Mouse (Mus musculus): ENCODE measurements at regions not wholly inside any gene's neighbourhood (a gene's known extent, or its start where the extent isn't known, plus 50 kb on each side); places are given as distances from the start of the nearest gene placed in this dataset.

DNA sequence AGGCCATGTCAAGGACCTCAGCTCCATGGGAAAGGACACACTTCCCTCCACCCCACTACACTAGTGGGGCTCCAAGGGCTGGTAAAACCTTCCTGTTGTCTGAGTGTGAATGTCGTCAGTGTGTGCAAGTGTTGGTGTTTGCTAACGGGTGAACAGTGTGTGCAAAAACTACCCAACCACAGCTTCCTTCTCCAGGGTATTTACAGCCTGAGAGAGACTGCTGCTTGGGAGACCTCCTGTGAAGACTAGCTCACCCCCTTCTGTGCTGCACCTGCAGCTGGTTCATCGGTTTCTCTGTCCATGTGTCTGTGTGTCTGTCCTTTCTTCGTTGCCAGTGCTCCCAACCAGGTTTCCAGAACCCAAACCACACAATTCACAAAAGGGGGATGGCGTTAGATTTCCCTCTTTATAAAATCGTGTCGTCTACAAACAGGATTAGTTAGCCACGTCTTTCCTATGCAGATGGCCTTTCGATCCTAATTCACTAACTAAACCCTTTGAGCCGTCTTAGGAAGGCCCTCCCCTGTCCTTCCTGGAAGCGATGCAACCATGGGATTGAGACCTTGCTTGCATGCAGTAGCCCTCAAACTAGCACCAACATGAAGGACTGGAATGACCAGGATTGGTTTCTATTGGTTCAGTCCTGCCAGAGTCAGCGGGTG, 62.9 kb upstream of the Tgif1 start:
- TF ChIP-seq FOSL1 (IDR thresholded peaks at IDR 0.05; ENCODE audit: insufficient read depth, low read length, poor library complexity, severe bottlenecking): no peak
- H3K79me3 ChIP-seq (ENCODE audit: low read depth): no peaks in the 10 kb centered on the region
- no peaks in the 10 kb centered on the region for H3K79me2 ChIP-seq (ENCODE audit: control insufficient read depth, insufficient read depth)
- no peaks in the 10 kb centered on the region for H3K27me3 ChIP-seq (ENCODE audit: control insufficient read depth, insufficient read depth, insufficient read length)
- no peaks in the 10 kb centered on the region for H3K36me3 ChIP-seq (ENCODE audit: control insufficient read depth, insufficient read depth)
- no peak overlapping the region for H3K4me3 ChIP-seq (ENCODE audit: insufficient read depth, poor library complexity, severe bottlenecking)
- no peak overlapping the region for H3ac ChIP-seq (ENCODE audit: control insufficient read depth, insufficient read length, low read depth)

DNA sequence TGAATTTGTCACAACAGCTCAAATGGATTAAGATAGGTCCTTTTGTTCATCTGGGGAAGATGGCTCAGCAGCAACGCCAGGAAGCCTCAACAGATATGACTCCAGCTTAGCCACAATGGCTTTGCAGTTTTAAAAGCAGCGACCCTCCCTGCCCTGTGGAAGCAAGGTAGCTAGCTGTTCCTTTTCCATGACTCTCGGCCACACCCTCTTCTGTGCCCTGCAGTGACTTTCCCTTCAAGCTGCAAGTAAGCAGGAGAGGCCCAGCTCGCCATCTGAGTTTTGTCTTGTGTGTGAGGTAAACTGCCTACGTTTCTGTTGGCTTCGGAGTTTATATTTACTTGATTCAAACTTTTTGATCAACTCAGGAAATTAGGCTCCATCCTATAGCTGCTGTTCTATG, 62.1 kb upstream of the Tgif1 start:
- no peaks in the 10 kb centered on the region for H3K79me3 ChIP-seq (ENCODE audit: low read depth)
- no peak overlapping the region for H3ac ChIP-seq (ENCODE audit: control insufficient read depth, insufficient read length, low read depth)
- no peaks in the 10 kb centered on the region for H3K27me3 ChIP-seq (ENCODE audit: control insufficient read depth, insufficient read depth, insufficient read length)
- H3K79me2 ChIP-seq (ENCODE audit: control insufficient read depth, insufficient read depth): no peaks in the 10 kb centered on the region
- H3K4me3 ChIP-seq (ENCODE audit: insufficient read depth, poor library complexity, severe bottlenecking): no peak overlapping the region
- no peaks in the 10 kb centered on the region for H3K36me3 ChIP-seq (ENCODE audit: control insufficient read depth, insufficient read depth)
- TF ChIP-seq CEBPB (IDR thresholded peaks at IDR 0.05; ENCODE audit: low read depth) (no peak), MAX (IDR thresholded peaks at IDR 0.05) (no peak), MYOD1 (IDR thresholded peaks at IDR 0.05; ENCODE audit: control insufficient read depth, insufficient read length, low read depth) (no peak), FOSL1 (IDR thresholded peaks at IDR 0.05; ENCODE audit: insufficient read depth, low read length, poor library complexity, severe bottlenecking) (no peak), CTCF (IDR thresholded peaks at IDR 0.05; ENCODE audit: control insufficient read depth, insufficient read depth, insufficient read length) (no peak), MYOG (IDR thresholded peaks at IDR 0.05; ENCODE audit: control insufficient read depth, extremely low read depth, insufficient read length) (no peak), USF1 (IDR thresholded peaks at IDR 0.05; ENCODE audit: low read depth) (no peak)

DNA sequence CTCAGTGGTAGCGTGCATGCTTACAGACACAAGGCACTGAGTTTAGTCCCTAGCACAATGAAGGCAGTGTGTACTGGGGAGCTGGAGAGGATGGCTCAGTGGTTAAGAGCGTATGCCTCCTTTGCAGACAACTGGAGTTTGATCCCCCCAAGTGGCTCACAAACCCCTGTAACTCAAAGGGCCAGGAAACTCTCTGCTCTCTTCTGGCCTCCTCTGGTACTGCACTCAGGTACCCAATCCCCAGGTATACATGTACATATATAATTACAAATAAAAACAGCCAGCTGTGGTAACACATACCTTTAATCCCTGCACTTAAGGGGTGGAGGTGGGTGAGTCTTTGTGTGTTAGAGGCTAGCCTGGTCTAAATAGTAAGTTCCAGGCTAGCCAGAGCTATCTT, 56.9 kb upstream of the Tgif1 start:
- TF ChIP-seq CEBPB (IDR thresholded peaks at IDR 0.05; ENCODE audit: low read depth): no peak
- TF ChIP-seq USF1 (IDR thresholded peaks at IDR 0.05; ENCODE audit: low read depth): no peak
- TF ChIP-seq MAX (IDR thresholded peaks at IDR 0.05): no peak
- no peak for TF ChIP-seq MYOD1 (IDR thresholded peaks at IDR 0.05; ENCODE audit: control insufficient read depth, insufficient read length, low read depth)
- no peak for TF ChIP-seq MYOG (IDR thresholded peaks at IDR 0.05; ENCODE audit: control insufficient read depth, extremely low read depth, insufficient read length)
- TF ChIP-seq FOSL1 (IDR thresholded peaks at IDR 0.05; ENCODE audit: insufficient read depth, low read length, poor library complexity, severe bottlenecking): no peak
- no peak for TF ChIP-seq CTCF (IDR thresholded peaks at IDR 0.05; ENCODE audit: control insufficient read depth, insufficient read depth, insufficient read length)
- Histone ChIP-seq H3K27me3 (ENCODE audit: control insufficient read depth, insufficient read depth, insufficient read length) (no peaks in the 10 kb centered on the region), H3K79me2 (ENCODE audit: control insufficient read depth, insufficient read depth) (no peaks in the 10 kb centered on the region), H3K36me3 (ENCODE audit: control insufficient read depth, insufficient read depth) (no peaks in the 10 kb centered on the region), H3ac (ENCODE audit: control insufficient read depth, insufficient read length, low read depth) (no peak overlapping the region), H3K79me3 (ENCODE audit: low read depth) (no peaks in the 10 kb centered on the region), H3K4me3 (ENCODE audit: insufficient read depth, poor library complexity, severe bottlenecking) (no peak overlapping the region)

DNA sequence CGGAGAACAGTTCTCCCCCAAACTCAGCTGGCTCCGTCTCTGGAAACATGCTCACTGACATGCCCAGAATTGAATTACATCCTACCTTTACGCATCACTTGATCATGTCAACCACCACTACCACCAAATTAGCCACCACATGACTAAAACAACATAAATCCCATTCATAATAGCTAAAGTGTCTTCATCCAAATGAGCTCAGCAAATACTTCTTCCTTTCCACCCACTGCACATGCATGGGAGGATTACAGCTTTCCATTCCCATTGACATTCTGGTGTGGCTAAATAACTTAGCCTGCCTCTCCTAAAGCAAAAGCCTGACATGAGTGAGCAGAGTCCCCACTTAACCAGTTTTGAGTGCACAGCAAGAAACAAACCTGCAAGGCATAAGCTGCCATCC, 56.2 kb upstream of the Tgif1 start:
- TF ChIP-seq FOSL1 (IDR thresholded peaks at IDR 0.05; ENCODE audit: insufficient read depth, low read length, poor library complexity, severe bottlenecking) (no peak), MYOG (IDR thresholded peaks at IDR 0.05; ENCODE audit: control insufficient read depth, extremely low read depth, insufficient read length) (no peak), CEBPB (IDR thresholded peaks at IDR 0.05; ENCODE audit: low read depth) (no peak), MYOD1 (IDR thresholded peaks at IDR 0.05; ENCODE audit: control insufficient read depth, insufficient read length, low read depth) (no peak), CTCF (IDR thresholded peaks at IDR 0.05; ENCODE audit: control insufficient read depth, insufficient read depth, insufficient read length) (no peak), MAX (IDR thresholded peaks at IDR 0.05) (no peak), USF1 (IDR thresholded peaks at IDR 0.05; ENCODE audit: low read depth) (no peak)
- H3K79me3 ChIP-seq (ENCODE audit: low read depth): no peaks in the 10 kb centered on the region
- no peaks in the 10 kb centered on the region for H3K79me2 ChIP-seq (ENCODE audit: control insufficient read depth, insufficient read depth)
- no peaks in the 10 kb centered on the region for H3K36me3 ChIP-seq (ENCODE audit: control insufficient read depth, insufficient read depth)
- no peak overlapping the region for H3K4me3 ChIP-seq (ENCODE audit: insufficient read depth, poor library complexity, severe bottlenecking)
- no peak overlapping the region for H3ac ChIP-seq (ENCODE audit: control insufficient read depth, insufficient read length, low read depth)
- H3K27me3 ChIP-seq (ENCODE audit: control insufficient read depth, insufficient read depth, insufficient read length): no peaks in the 10 kb centered on the region

DNA sequence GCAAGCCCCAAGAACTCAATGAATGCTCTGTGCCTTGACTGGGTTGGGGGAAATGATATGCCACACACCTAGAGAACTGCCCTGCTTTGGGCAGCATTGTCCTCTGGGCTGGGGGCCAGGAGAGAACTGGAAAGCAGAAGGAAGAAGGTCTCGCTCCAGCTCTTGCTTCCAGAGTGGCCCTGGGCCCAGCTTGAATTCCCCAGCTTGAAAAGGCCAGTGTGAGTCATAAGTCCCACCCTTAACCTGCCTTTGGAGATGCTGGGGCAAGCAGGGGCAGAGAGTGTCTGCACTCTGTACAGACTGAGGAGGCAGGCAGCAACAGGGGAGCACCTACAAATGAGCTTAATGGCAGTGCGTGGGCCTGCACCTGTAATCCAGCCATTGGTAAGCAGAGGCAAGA, 55.0 kb upstream of the Tgif1 start:
- Histone ChIP-seq H3K4me3 (ENCODE audit: insufficient read depth, poor library complexity, severe bottlenecking) (no peak overlapping the region), H3K79me2 (ENCODE audit: control insufficient read depth, insufficient read depth) (no peaks in the 10 kb centered on the region), H3K79me3 (ENCODE audit: low read depth) (no peaks in the 10 kb centered on the region), H3K27me3 (ENCODE audit: control insufficient read depth, insufficient read depth, insufficient read length) (no peaks in the 10 kb centered on the region), H3ac (ENCODE audit: control insufficient read depth, insufficient read length, low read depth) (no peak overlapping the region), H3K36me3 (ENCODE audit: control insufficient read depth, insufficient read depth) (no peaks in the 10 kb centered on the region)
- TF ChIP-seq USF1 (IDR thresholded peaks at IDR 0.05; ENCODE audit: low read depth): no peak
- TF ChIP-seq CTCF (IDR thresholded peaks at IDR 0.05; ENCODE audit: control insufficient read depth, insufficient read depth, insufficient read length): no peak
- no peak for TF ChIP-seq CEBPB (IDR thresholded peaks at IDR 0.05; ENCODE audit: low read depth)
- TF ChIP-seq MAX (IDR thresholded peaks at IDR 0.05): no peak
- no peak for TF ChIP-seq FOSL1 (IDR thresholded peaks at IDR 0.05; ENCODE audit: insufficient read depth, low read length, poor library complexity, severe bottlenecking)
- TF ChIP-seq MYOD1 (IDR thresholded peaks at IDR 0.05; ENCODE audit: control insufficient read depth, insufficient read length, low read depth): no peak
- TF ChIP-seq MYOG (IDR thresholded peaks at IDR 0.05; ENCODE audit: control insufficient read depth, extremely low read depth, insufficient read length): no peak
